Comparison of ENCODE assay signal across 11 mouse cellular contexts in genomic region chr11:100983778-100984131, GRCm38 (mm10). TPM values are rescaled to one million over a fixed set of nuclear protein-coding genes. Genes with fewer than 3 reads are reported as not detected.
DNase-seq lines count a peak whose midpoint lies in the region; ATAC-seq lines count a peak whose summit lies in the region.
"Had no signal": no experiment of that assay in that cellular context is flagged by ENCODE, and none has a peak within 500 bp of the region (broad histone marks: within the 10 kb centered on the region; RNA-seq: fewer than 3 reads in every experiment).

No protein-coding gene starts in this region.

- peaks cover 23% of the 10 kb centered on the region for H3K27me3 ChIP-seq in embryonic facial prominence, embryonic 13.5 days
- H3K27me3 ChIP-seq in embryonic facial prominence, embryonic 10.5 days (replicated peaks; ENCODE audit: low read depth, poor library complexity, severe bottlenecking): peaks cover 31% of the 10 kb centered on the region
- H3K27me3 ChIP-seq in hindbrain, embryonic 10.5 days (ENCODE audit: insufficient read depth, poor library complexity, severe bottlenecking): peaks cover 25% of the 10 kb centered on the region
- H3K27me3 ChIP-seq in hindbrain, embryonic 12.5 days: peaks cover 22% of the 10 kb centered on the region
- H3K27me3 ChIP-seq in limb, embryonic 13.5 days: peaks cover 28% of the 10 kb centered on the region
- H3K27me3 ChIP-seq in limb, embryonic 10.5 days (ENCODE audit: low read depth, poor library complexity, severe bottlenecking): peaks cover 35% of the 10 kb centered on the region
- H3K27me3 ChIP-seq: intestine, embryonic 15.5 days had no signal

- ATAC-seq in embryonic facial prominence, embryonic 13.5 days (ENCODE audit: insufficient number of reproducible peaks, insufficient read depth, low FRiP score, low TSS enrichment, low read depth): no peak
- ATAC-seq in hindbrain, embryonic 12.5 days (ENCODE audit: low FRiP score): no peak
- no peak for ATAC-seq in limb, embryonic 13.5 days (ENCODE audit: low FRiP score, low read depth)
- ATAC-seq in common myeloid progenitor, adult 5-6 weeks (replicated peaks; ENCODE audit: low read depth, poor library complexity, severe bottlenecking): 0 out of 2 replicates have a peak, but pooled peaks have one; percentile 10

- DNase-seq in embryonic facial prominence, embryonic 10.5 days (ENCODE audit: low spot score): no peak
- no peak for DNase-seq in hindbrain, embryonic 10.5 days (ENCODE audit: low spot score)
- no peak for DNase-seq in limb, embryonic 10.5 days (ENCODE audit: low spot score)
- DNase-seq in right cerebral cortex, postnatal 36 days (ENCODE audit: low spot score in 2 of 2): no peak

- no peak overlapping the region for H3K4me3 ChIP-seq in embryonic facial prominence, embryonic 13.5 days
- no peak overlapping the region for H3K4me3 ChIP-seq in embryonic facial prominence, embryonic 10.5 days
- H3K4me3 ChIP-seq in hindbrain, embryonic 10.5 days: peak overlapping the region; percentile 44; the same call in 1 of the 2 replicates
- H3K4me3 ChIP-seq in hindbrain, embryonic 12.5 days: no peak overlapping the region
- H3K4me3 ChIP-seq in limb, embryonic 13.5 days: no peak overlapping the region; the same call in 1 of the 2 replicates
- H3K4me3 ChIP-seq in limb, embryonic 10.5 days: no peak overlapping the region

- H3K9ac ChIP-seq in embryonic facial prominence, embryonic 13.5 days: peak overlapping the region; percentile 67
- H3K9ac ChIP-seq in hindbrain, embryonic 12.5 days: no peak overlapping the region
- H3K9ac ChIP-seq in limb, embryonic 13.5 days: no peak overlapping the region

- H3K36me3 ChIP-seq in embryonic facial prominence, embryonic 13.5 days: no peaks in the 10 kb centered on the region
- H3K36me3 ChIP-seq in embryonic facial prominence, embryonic 10.5 days (replicated peaks): no peaks in the 10 kb centered on the region
- no peaks in the 10 kb centered on the region for H3K36me3 ChIP-seq in hindbrain, embryonic 10.5 days
- H3K36me3 ChIP-seq in hindbrain, embryonic 12.5 days: no peaks in the 10 kb centered on the region
- H3K36me3 ChIP-seq in limb, embryonic 13.5 days: no peaks in the 10 kb centered on the region
- no peaks in the 10 kb centered on the region for H3K36me3 ChIP-seq in limb, embryonic 10.5 days
- H3K36me3 ChIP-seq: forebrain, embryonic 12.5 days; intestine, embryonic 15.5 days had no signal

- H3K27ac ChIP-seq in embryonic facial prominence, embryonic 13.5 days: no peak overlapping the region
- no peak overlapping the region for H3K27ac ChIP-seq in embryonic facial prominence, embryonic 10.5 days (replicated peaks)
- no peak overlapping the region for H3K27ac ChIP-seq in hindbrain, embryonic 10.5 days
- H3K27ac ChIP-seq in hindbrain, embryonic 12.5 days: no peak overlapping the region
- H3K27ac ChIP-seq in limb, embryonic 13.5 days: no peak overlapping the region
- no peak overlapping the region for H3K27ac ChIP-seq in limb, embryonic 10.5 days
- H3K27ac ChIP-seq: forebrain, embryonic 12.5 days; intestine, embryonic 15.5 days; macrophage had no signal

- peaks cover 10% of the 10 kb centered on the region for H3K4me1 ChIP-seq in embryonic facial prominence, embryonic 13.5 days
- 0 out of 2 replicates have a peak, but pooled peaks cover 4% of the 10 kb centered on the region for H3K4me1 ChIP-seq in embryonic facial prominence, embryonic 10.5 days
- peaks cover 7% of the 10 kb centered on the region; the same call in 1 of the 2 replicates for H3K4me1 ChIP-seq in hindbrain, embryonic 10.5 days (replicated peaks)
- H3K4me1 ChIP-seq in hindbrain, embryonic 12.5 days: 0 out of 2 replicates have a peak, but pooled peaks cover 5% of the 10 kb centered on the region
- no peaks in the 10 kb centered on the region; the same call in 1 of the 2 replicates for H3K4me1 ChIP-seq in limb, embryonic 13.5 days
- peaks cover 7% of the 10 kb centered on the region; the same call in 1 of the 2 replicates for H3K4me1 ChIP-seq in limb, embryonic 10.5 days
- H3K4me1 ChIP-seq: intestine, embryonic 15.5 days had no signal

- WGBS in embryonic facial prominence, embryonic 13.5 days: 79% methylated on average over 7 of the region's 7 CpGs
- 82% methylated on average over 7 of the region's 7 CpGs for WGBS in embryonic facial prominence, embryonic 10.5 days
- WGBS in hindbrain, embryonic 10.5 days: 82% methylated on average over 7 of the region's 7 CpGs
- WGBS in hindbrain, embryonic 12.5 days: 83% methylated on average over 7 of the region's 7 CpGs
- 75% methylated on average over 7 of the region's 7 CpGs for WGBS in limb, embryonic 13.5 days
- WGBS in limb, embryonic 10.5 days: 79% methylated on average over 7 of the region's 7 CpGs

- 0 out of 2 replicates have a peak overlapping the region, but pooled peaks have one; percentile 76 for H3K4me2 ChIP-seq in embryonic facial prominence, embryonic 13.5 days
- H3K4me2 ChIP-seq in hindbrain, embryonic 12.5 days (replicated peaks): no peak overlapping the region
- peak overlapping the region; percentile 65; the same call in 1 of the 2 replicates for H3K4me2 ChIP-seq in limb, embryonic 13.5 days (replicated peaks)

- no peaks in the 10 kb centered on the region for H3K9me3 ChIP-seq in embryonic facial prominence, embryonic 13.5 days
- H3K9me3 ChIP-seq in embryonic facial prominence, embryonic 10.5 days: no peaks in the 10 kb centered on the region
- no peaks in the 10 kb centered on the region for H3K9me3 ChIP-seq in hindbrain, embryonic 10.5 days
- no peaks in the 10 kb centered on the region for H3K9me3 ChIP-seq in hindbrain, embryonic 12.5 days (replicated peaks)
- H3K9me3 ChIP-seq in limb, embryonic 13.5 days: no peaks in the 10 kb centered on the region
- H3K9me3 ChIP-seq in limb, embryonic 10.5 days (replicated peaks): no peaks in the 10 kb centered on the region
- H3K9me3 ChIP-seq: forebrain, embryonic 12.5 days; intestine, embryonic 15.5 days had no signal

RNA-seq across cellular contexts. Expression of gene Cavin1, which starts 13.1 kb away (rescaled TPM):
- polyA plus RNA-seq in embryonic facial prominence, embryonic 13.5 days (2015; fragmentation: Nextera tagmentation; extraction: Ambion mirVana): 152 and 169 TPM in 2 replicates
- 20.6 and 23.5 TPM in 2 replicates for polyA plus RNA-seq in embryonic facial prominence, embryonic 10.5 days (2016; fragmentation: Nextera tagmentation; extraction: Ambion mirVana)
- polyA plus RNA-seq in hindbrain, embryonic 10.5 days (2016; fragmentation: Nextera tagmentation; extraction: Ambion mirVana): 18.2 and 21.4 TPM in 2 replicates
- 51.4 and 63.2 TPM in 2 replicates for polyA plus RNA-seq in hindbrain, embryonic 12.5 days (2016; fragmentation: Nextera tagmentation; extraction: Ambion mirVana)
- 136 and 142 TPM in 2 replicates for polyA plus RNA-seq in limb, embryonic 13.5 days (2015; fragmentation: Nextera tagmentation; extraction: Ambion mirVana)
- polyA plus RNA-seq in limb, embryonic 10.5 days (2016; fragmentation: Nextera tagmentation; extraction: Ambion mirVana): 21.9 and 24.6 TPM in 2 replicates
- 8.4 and 10.6 TPM in 2 replicates for total RNA-seq in common myeloid progenitor, adult 5-6 weeks (2017)

RNA-seq across cellular contexts. Expression of gene Atp6v0a1, which starts 25.5 kb away (rescaled TPM):
- polyA plus RNA-seq in embryonic facial prominence, embryonic 13.5 days (2015; fragmentation: Nextera tagmentation; extraction: Ambion mirVana): 33.2 and 38.8 TPM in 2 replicates
- 30.1 and 30.5 TPM in 2 replicates for polyA plus RNA-seq in embryonic facial prominence, embryonic 10.5 days (2016; fragmentation: Nextera tagmentation; extraction: Ambion mirVana)
- 36.2 and 48.1 TPM in 2 replicates for polyA plus RNA-seq in hindbrain, embryonic 10.5 days (2016; fragmentation: Nextera tagmentation; extraction: Ambion mirVana)
- polyA plus RNA-seq in hindbrain, embryonic 12.5 days (2016; fragmentation: Nextera tagmentation; extraction: Ambion mirVana): 70.2 and 74.1 TPM in 2 replicates
- polyA plus RNA-seq in limb, embryonic 13.5 days (2015; fragmentation: Nextera tagmentation; extraction: Ambion mirVana): 34.0 and 34.4 TPM in 2 replicates
- 28.1 and 30.2 TPM in 2 replicates for polyA plus RNA-seq in limb, embryonic 10.5 days (2016; fragmentation: Nextera tagmentation; extraction: Ambion mirVana)
- 16.2 and 25.9 TPM in 2 replicates for total RNA-seq in common myeloid progenitor, adult 5-6 weeks (2017)

RNA-seq across cellular contexts. Expression of gene Stat3, which starts 44.4 kb away (rescaled TPM):
- polyA plus RNA-seq in embryonic facial prominence, embryonic 13.5 days (2015; fragmentation: Nextera tagmentation; extraction: Ambion mirVana): 40.7 and 48.3 TPM in 2 replicates
- 22.5 and 22.8 TPM in 2 replicates for polyA plus RNA-seq in embryonic facial prominence, embryonic 10.5 days (2016; fragmentation: Nextera tagmentation; extraction: Ambion mirVana)
- polyA plus RNA-seq in hindbrain, embryonic 10.5 days (2016; fragmentation: Nextera tagmentation; extraction: Ambion mirVana): 21.1 and 31.5 TPM in 2 replicates
- polyA plus RNA-seq in hindbrain, embryonic 12.5 days (2016; fragmentation: Nextera tagmentation; extraction: Ambion mirVana): 41.4 and 47.4 TPM in 2 replicates
- 42.4 and 50.3 TPM in 2 replicates for polyA plus RNA-seq in limb, embryonic 13.5 days (2015; fragmentation: Nextera tagmentation; extraction: Ambion mirVana)
- 20.7 and 30.2 TPM in 2 replicates for polyA plus RNA-seq in limb, embryonic 10.5 days (2016; fragmentation: Nextera tagmentation; extraction: Ambion mirVana)
- total RNA-seq in common myeloid progenitor, adult 5-6 weeks (2017): 59.6 and 74.9 TPM in 2 replicates
